Mouse (Mus musculus): ENCODE results near the gene Tbx1.

Gene Tbx1

GRCm38 (mm10) chr16:18588738-18589055, 1.8 kb downstream of the Tbx1 start:
- no peak for DNase-seq (ENCODE audit: low read depth, low spot score)

GRCm38 (mm10) chr16:18587847-18588737, 2.4 kb downstream of the Tbx1 start:
- no peak for DNase-seq (ENCODE audit: low read depth, low spot score)

- DNase-seq (ENCODE audit: low read depth, low spot score) = no peak
Measured at GRCm38 (mm10) chr16:18586906-18587546, 3.4 kb downstream of the Tbx1 start.

- DNase-seq (ENCODE audit: low read depth, low spot score) = no peak
Measured at GRCm38 (mm10) chr16:18586076-18586905, 4.2 kb downstream of the Tbx1 start.

- DNase-seq (ENCODE audit: low read depth, low spot score) = no peak
Measured at GRCm38 (mm10) chr16:18585676-18586075, 4.8 kb downstream of the Tbx1 start.

GRCm38 (mm10) chr16:18584901-18585510, 5.5 kb downstream of the Tbx1 start:
- DNase-seq (ENCODE audit: low read depth, low spot score) = no peak

GRCm38 (mm10) chr16:18583673-18584357, 6.7 kb downstream of the Tbx1 start:
- no peak for DNase-seq (ENCODE audit: low read depth, low spot score)

GRCm38 (mm10) chr16:18583169-18583568, 7.3 kb downstream of the Tbx1 start:
- DNase-seq (ENCODE audit: low read depth, low spot score) = no peak

- no peak for DNase-seq (ENCODE audit: low read depth, low spot score)
Measured at GRCm38 (mm10) chr16:18582426-18583148, 7.9 kb downstream of the Tbx1 start.

GRCm38 (mm10) chr16:18581623-18582205, 8.8 kb downstream of the Tbx1 start:
- no peak for DNase-seq (ENCODE audit: low read depth, low spot score)

- DNase-seq (ENCODE audit: low read depth, low spot score) = no peak
Measured at GRCm38 (mm10) chr16:18581050-18581622, 9.3 kb downstream of the Tbx1 start.

GRCm38 (mm10) chr16:18580389-18580788, 10.1 kb downstream of the Tbx1 start:
- DNase-seq (ENCODE audit: low read depth, low spot score) = no peak

GRCm38 (mm10) chr16:18577599-18578160, 12.8 kb downstream of the Tbx1 start:
- DNase-seq (ENCODE audit: low read depth, low spot score) = no peak

GRCm38 (mm10) chr16:18577071-18577470, 13.4 kb downstream of the Tbx1 start:
- no peak for DNase-seq (ENCODE audit: low read depth, low spot score)

- DNase-seq (ENCODE audit: low read depth, low spot score) = no peak
Measured at GRCm38 (mm10) chr16:18574196-18574595, 16.3 kb downstream of the Tbx1 start.

- DNase-seq (ENCODE audit: low read depth, low spot score) = no peak
Measured at GRCm38 (mm10) chr16:18568599-18568998, 21.9 kb downstream of the Tbx1 start.

- DNase-seq (ENCODE audit: low read depth, low spot score) = no peak
Measured at GRCm38 (mm10) chr16:18564472-18564871, 26.0 kb downstream of the Tbx1 start.

GRCm38 (mm10) chr16:18556461-18556860, 34.0 kb downstream of the Tbx1 start:
- no peak for DNase-seq (ENCODE audit: low read depth, low spot score)

- no peak for DNase-seq (ENCODE audit: low read depth, low spot score)
Measured at GRCm38 (mm10) chr16:18555235-18555935, 35.1 kb downstream of the Tbx1 start.

Measured in CD4-positive, CD25-positive, alpha-beta regulatory T cell, adult 2 months (primary cell).